Mouse (Mus musculus) large intestine, adult 2 months (tissue): ENCODE data around the gene Atp13a1. TPM values are rescaled to one million over a fixed set of nuclear protein-coding genes. Genes with fewer than 3 reads are reported as not detected.

ENCODE experiments used
- DNase-seq: peaks from one replicate; pipeline ENCODE4 v3.0.0-alpha.2; 2012; ENCODE audit warnings: low read depth, low spot score
- WGBS: fragments of 180-500 bp; shearing (Covaris S2); methylation state at CpG from one replicate; pipeline ENCODE4 v1.1.7; 2018; 5-methylcytosine and 5-hydroxymethylcytosine counted together
- polyA plus RNA-seq: library from polyadenylated mRNA; depleted of rRNA; stranded (reverse); fragments of >200 nt; gene quantifications from 2 replicates; pipeline ENCODE4 v1.2.3, GENCODE M21; 2012

Gene Atp13a1
- polyA plus RNA-seq, 1 experiment: 69.2 TPM

DNA sequence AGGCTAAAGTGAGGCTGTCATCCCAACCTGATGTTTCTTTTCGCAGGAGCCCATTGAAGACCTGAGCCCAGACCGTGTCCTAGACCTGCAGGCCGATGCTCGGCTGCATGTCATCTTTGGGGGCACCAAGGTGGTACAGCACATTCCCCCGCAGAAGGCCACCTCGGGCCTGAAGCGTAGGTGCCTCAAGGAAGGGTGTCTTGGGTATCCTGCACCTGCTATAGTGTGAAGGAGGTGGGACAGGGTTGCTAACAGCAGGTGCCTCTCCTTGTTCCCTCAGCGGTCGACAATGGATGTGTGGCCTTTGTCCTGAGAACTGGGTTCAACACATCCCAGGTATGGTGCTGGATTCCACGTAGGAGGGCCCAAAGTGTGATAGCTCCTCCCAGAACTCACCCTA lies 6.7 kb downstream of the Atp13a1 start:
- no peak for DNase-seq
- WGBS: 93% methylated on average over 10 of the region's 10 CpGs

DNA sequence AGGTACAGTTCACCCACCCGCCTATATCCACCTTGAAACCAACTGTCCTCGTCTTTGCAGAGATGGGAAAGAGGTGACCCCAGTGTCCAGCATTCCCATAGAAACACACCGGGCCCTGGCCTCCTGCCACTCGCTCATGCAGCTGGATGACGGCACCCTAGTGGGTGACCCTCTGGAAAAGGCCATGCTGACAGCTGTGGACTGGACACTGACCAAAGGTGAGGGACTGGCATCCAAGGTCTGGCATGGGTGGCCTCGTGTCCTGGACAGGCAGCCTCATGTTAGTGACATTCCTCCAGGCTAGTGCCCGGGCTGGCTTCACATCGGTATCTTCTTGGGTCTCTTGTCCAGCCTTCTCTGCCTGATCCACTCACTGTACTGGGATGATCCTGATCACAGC lies 8.3 kb downstream of the Atp13a1 start:
- no peak for DNase-seq
- 93% methylated on average over 8 of the region's 8 CpGs for WGBS

DNA sequence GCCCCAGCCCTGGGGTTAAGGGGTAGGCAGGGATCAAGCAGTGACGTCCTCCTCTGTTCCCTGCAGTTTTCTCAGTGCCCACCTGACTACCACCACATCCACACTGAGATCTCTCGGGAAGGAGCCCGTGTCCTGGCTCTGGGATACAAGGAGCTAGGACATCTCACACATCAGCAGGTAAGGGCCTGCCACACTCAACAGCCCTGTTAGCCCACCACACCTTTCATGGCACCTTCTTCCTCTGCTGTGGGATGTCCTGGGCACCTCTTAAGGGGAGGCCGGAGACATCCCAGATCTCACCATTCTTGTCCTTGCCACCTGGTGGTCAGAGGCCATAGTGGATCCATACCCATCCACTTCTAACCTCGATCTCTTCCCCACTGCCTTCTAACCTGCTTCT lies 9.0 kb downstream of the Atp13a1 start:
- 91% methylated on average over 5 of the region's 5 CpGs for WGBS

DNA sequence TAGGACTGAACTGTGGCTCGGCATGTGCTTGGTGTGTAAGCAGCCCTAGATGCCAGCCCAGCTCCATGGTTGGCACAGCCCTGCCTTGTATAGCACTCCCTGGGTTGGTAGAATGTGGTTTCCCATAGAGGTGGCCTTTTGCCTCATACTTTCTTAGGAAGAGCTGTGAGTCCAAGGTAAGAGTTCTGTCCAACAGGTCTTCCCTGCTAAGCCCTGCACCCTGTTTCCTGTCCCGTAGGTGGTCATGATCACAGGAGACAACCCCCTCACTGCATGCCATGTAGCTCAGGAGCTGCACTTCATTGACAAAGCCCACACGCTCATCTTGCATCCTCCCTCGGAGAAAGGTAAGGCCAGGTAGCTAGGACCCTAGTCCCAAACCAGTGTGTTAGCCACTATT lies 10.8 kb downstream of the Atp13a1 start:
- 95% methylated on average over 4 of the region's 4 CpGs for WGBS
- DNase-seq: no peak

More for the DNA sequence above, 9.0 kb downstream of the Atp13a1 start:
- no peak for DNase-seq

DNA sequence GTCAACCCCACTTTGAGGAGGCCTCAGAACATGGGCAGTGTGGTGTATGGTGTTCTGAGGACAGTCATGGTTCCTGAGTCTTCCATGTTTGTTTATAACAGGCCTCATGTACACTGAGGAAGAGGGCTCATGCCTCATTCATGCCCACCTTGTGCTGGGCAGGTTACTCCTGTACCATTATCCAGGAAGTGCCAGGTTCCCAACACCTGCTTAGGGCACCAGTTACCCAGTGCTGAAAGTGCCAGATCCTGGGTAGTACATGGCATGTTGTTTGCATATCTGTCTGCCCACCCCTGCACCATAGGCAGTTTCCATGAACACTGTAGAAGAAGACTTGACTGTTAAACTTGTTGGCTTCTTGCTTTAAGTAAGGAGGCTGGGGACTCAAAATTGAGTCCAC lies 11.3 kb downstream of the Atp13a1 start:
- DNase-seq: no peak

DNA sequence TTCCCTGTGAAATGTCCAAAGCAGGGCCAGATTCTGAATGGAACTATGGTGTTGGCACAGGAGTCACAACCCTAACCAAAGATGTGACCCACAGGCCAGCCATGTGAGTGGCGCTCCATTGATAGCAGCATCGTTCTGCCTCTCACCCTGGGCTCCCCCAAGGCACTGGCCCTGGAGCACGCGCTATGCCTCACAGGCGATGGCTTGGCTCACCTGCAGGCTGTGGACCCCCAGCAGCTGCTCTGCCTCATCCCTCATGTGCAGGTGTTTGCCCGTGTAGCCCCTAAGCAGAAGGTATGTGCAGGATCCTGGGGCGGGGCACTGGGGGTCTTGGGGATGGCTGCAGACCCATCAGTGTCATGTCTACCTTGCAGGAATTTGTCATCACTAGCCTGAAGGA lies 12.4 kb downstream of the Atp13a1 start:
- 95% methylated on average over 7 of the region's 7 CpGs for WGBS
- no peak for DNase-seq

DNA sequence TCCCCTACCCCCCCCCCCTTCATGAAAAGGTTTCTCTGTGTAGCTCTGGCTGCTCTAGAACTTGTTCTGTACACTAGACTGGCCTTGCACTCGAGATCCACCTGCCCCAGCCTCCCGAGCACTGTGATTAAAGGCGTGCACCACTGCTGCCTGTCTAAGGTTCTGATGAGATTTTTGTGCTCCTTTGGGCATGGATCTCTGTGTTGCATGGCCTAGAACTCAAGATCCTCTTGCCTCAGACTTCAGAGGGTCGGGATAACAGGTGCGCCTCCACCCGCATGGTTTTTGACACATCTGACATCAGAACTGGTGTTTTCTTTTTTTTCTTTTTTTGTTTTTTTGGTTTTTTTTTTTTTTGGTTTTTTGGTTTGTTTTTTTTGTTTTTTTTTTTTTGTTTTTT lies 13.6 kb downstream of the Atp13a1 start:
- DNase-seq: no peak
- WGBS: 91% methylated on average over 6 of the region's 6 CpGs

DNA sequence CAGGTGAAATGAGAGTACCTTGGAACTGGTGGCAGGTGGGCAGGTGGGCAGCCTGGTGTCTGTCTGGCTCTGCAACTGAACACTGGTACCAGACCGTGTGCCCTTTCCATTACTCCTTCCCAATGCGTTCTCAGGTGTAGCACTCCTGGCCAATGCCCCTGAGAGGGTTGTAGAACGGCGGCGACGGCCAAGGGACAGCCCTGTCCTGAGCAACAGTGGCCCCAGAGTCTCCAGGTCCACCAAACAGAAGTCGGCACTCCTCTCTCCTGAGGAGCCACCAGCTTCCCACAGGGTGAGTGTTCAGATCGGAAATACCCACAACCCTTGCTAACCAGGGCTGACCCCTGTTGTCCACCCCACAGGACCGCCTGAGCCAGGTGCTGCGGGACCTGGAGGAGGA lies 14.1 kb downstream of the Atp13a1 start:
- WGBS: 93% methylated on average over 10 of the region's 10 CpGs
- no peak for DNase-seq

DNA sequence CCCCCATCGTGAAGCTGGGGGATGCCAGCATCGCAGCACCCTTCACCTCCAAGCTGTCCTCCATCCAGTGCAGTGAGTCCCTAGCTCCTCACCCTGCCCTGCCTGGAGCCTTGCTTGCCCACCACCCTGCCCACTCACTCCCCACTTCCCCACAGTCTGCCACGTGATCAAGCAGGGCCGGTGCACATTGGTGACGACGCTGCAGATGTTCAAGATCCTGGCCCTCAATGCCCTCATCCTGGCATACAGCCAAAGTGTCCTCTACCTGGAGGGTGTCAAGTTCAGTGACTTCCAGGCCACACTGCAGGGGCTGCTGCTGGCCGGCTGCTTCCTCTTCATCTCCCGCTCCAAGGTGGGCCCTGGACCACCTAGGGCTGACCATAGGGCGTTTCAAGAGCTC lies 14.5 kb downstream of the Atp13a1 start:
- WGBS: 86% methylated on average over 9 of the region's 9 CpGs

DNA sequence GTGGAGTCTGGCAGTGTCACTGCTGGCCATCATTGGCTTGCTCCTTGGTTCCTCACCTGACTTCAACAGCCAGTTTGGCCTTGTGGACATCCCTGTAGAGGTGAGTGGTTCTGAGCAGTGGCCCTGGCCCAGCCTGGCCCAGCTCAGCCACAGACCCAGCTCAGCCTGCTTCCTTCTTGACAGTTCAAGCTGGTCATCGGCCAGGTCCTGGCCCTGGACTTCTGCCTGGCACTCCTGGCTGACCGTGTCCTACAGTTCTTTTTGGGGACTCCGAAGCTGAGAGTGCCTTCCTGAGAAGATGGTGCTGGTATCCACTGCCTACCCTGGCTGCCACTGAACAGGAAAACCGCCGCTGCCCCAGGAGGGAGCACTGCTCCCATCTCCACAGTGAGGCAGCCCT lies 16.3 kb downstream of the Atp13a1 start:
- WGBS: 94% methylated on average over 5 of the region's 5 CpGs
- DNase-seq: no peak

More for the DNA sequence above, 14.5 kb downstream of the Atp13a1 start:
- no peak for DNase-seq

DNA sequence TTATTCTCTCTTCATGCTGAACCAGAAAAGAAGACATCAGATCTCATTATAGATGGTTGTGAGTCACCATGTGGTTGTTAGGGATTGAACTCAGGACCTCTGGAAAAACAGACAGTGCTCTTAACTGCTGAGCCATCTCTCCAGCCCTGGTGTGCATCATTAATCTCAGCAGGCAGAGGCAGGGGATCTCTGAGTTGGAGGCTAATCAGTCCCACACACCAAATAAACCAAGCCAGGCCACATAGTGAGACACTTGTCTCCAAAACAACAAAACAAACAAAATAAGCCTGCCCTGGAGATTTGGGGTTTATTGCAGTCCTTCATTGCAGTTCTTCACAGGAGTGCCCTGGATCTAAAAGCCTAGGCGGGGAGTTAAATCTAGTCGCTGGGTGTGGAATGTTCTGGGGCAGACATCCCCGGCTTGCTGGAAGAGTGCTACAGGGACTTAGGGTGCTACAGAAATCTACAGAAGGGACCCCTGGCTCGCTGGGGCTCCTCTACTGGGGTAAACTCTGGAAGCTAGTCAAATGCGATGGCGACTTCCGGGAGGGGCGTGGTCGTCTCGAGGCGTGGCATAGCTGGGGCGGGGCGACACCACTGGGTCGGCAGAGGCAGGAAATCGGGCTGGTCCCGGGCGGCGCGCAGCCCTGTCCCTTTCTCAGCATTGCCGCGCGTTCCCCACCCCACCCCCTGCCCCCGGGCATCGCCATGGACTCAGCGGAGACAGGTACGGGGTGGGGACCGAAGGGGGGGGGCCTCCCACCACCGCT lies 17.3 kb downstream of the Atp13a1 start, which contains the start of gene Gmip:
Gene Gmip, plus strand, starts transcription at position 586 of the 770 bp plus-strand sequence.
- no peak for DNase-seq
- WGBS: 3% methylated on average over 28 of the region's 28 CpGs

DNA sequence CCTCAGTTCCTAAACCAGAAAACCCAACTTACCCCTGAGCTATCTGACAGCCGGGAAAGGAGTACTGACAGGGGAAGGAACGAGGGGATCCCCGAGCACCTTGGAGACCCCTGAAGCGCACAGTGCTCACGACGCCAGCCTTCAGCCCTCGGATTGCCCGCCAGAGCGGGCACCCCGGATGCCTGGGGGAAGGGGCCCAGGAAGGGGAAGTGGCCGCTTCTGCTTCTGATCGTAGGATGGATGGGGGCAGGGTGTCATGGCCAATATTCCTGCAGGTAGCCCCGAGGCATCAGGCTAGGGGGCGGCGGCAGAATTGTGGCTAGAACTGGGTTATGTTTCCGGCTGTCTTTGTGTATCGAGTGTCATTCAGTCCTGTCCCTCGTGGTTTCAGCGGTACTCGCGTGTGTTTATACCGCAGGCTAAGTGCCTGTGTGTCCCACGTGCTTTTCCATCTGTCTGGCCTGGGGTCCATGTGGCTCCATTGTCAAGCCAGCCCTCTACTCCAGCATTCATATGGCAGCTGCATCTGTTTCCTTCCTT lies 18.0 kb downstream of the Atp13a1 start:
- no peak for DNase-seq
- 0% methylated on average over 23 of the region's 23 CpGs for WGBS

DNA sequence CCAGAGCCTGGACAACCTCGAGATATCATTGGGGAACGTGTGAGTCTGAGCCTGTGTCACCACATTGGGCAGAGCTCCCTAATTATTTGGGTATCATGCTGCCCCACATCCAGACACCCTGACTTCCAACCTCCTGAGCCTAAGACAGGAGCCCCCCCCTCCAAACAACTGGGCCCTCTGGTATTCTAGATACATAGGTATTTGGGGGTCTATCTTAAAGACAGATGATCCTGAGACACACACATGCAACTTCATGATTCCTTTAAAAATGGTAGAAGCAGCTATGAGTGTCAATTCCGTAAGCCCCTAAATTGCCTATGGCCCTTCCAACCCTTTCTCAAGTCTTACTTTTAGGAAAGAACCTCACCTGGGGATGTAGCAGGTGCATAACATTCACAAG lies 18.9 kb downstream of the Atp13a1 start:
- no peak for DNase-seq
- WGBS: 81% methylated on average over 3 of the region's 3 CpGs

DNA sequence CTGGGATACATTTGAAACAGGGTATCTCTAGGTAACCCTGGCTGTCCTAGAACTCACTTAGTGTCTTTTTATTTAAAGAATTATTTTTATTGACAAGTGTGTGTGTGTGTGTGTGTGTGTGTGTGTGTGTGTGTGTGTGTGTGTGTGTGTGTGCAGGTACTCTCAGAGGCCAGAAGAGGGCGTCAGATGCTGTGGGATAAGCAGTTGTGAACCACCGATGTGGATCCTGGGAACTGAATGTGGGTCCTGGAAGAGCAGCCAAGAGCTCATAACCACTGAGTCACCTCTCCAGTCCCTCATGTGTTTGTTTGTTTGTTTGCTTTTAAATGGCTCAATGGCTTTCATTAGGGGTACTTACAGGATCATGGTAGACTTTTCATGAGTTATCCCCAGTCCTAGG lies 23.9 kb downstream of the Atp13a1 start:
- DNase-seq: no peak
- 100% methylated on average over 2 of the region's 2 CpGs for WGBS

DNA sequence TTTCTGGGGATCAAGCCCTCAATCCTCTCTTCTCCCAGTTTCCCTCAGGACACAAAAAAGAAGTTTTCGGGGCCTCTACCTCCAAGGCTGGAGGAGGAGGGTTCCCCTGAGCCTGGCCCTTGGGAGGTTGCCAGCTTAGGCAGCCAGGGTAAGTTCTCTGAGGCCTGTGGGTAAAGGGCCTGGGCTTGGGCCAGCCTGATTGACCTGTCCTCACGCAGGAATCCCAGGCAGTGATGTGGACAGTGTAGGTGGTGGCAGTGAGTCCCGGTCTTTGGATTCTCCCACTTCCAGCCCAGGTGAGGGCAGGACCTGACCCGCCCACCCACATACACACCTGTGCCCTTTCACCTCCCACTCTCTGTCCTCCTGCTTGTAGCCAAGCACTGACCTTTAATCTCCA lies 24.4 kb downstream of the Atp13a1 start:
- DNase-seq: no peak
- WGBS: 86% methylated on average over 4 of the region's 4 CpGs

DNA sequence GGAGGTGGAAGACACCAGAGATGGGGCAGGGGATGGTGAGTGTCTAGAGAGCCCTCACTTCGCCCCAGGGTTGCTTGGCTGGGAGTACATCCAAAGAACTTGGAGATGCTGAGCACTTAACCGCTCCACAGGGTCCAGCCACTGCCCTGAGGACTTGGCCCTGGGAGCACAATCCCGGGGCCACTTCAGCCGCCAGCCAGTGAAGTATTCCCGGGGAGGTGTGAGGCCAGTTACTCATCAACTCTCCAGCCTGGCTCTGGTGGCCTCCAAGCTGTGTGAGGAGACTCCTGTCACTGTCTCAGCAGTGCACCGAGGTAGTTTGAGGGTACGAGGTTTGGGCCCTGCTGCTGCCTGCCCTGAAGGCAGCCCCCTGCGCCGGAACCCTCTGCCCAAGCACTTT lies 29.5 kb downstream of the Atp13a1 start:
- no peak for DNase-seq
- 76% methylated on average over 9 of the region's 9 CpGs for WGBS

DNA sequence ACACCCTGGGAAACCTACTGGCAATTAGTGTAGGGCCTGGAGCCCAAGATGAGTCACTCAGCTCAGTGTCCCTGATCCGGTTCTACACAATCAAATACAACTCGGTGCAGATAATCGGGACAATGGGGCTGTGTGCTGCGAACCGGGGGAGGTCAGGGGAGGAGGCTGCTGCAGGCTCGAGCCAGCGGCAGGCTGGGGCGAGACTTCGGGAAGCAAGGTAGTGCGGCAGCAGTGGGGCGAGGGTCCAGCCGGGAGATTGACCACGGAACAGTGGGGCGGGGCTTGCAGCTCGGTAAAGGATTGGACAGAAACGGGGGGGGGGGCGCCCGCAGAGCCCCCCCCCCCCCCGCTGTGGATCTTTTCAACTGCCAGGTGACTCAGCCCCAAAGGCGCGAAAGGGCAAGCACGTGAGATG lies 31.0 kb downstream of the Atp13a1 start:
- WGBS: 1% methylated on average over 17 of the region's 22 CpGs
- DNase-seq: no peak

DNA sequence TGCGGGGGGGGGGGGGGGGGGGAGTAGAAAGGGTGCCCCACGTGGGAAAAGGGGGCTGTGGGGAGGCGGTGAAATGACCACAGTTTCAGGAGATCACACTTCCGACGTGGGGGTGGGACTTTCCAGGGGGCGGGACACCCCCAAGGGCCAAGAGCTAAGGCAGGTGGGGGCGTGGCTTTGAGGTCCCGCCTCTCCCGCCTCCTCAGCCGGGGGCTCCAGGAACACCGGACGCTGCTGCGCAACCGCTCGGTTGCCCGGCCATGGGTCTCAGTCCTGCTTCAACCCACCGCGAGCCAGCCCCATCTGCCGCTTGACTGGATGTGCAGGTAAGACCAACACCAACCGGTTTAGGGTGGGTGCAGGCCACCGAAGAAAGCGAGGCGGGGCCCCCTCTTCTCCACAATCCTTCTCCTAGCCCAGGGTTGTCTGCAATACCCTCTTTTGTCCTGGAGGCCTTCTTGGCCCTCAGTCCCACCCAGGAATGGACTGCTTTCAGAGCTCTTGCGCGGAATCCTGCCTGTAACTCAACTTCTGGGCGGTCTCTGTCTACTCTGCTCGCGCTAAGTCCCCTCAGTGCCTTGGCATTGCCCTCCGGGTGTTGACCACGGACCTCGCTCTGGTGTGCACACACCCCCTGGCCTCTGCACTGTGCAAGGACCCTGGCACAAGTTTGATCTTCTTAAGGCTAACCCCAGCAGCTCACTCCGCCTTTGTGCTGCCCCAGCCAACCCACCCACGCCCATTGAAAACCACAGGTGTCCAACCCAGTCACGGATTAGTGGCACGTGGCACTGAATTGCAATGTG lies 31.6 kb downstream of the Atp13a1 start, which contains the start of gene Lpar2:
Gene Lpar2, plus strand, starts transcription at position 44 of the 806 bp plus-strand sequence.
- no peak for DNase-seq
- 4% methylated on average over 30 of the region's 35 CpGs for WGBS

DNA sequence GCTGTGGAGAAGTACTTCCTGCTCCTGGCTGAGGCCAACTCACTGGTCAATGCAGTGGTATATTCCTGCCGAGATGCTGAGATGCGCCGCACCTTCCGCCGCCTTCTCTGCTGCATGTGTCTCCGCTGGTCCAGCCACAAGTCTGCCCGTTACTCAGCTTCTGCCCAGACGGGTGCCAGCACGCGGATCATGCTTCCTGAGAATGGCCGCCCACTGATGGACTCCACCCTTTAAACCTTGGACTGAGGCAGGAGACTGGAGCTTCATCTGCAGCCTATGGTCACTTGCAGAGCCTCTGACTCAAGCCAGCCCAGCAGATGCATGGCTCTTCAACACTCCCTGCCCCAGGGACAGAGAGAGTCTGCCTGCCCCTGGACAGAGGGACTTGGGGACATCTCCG lies 35.4 kb downstream of the Atp13a1 start:
- WGBS: 91% methylated on average over 12 of the region's 12 CpGs

DNA sequence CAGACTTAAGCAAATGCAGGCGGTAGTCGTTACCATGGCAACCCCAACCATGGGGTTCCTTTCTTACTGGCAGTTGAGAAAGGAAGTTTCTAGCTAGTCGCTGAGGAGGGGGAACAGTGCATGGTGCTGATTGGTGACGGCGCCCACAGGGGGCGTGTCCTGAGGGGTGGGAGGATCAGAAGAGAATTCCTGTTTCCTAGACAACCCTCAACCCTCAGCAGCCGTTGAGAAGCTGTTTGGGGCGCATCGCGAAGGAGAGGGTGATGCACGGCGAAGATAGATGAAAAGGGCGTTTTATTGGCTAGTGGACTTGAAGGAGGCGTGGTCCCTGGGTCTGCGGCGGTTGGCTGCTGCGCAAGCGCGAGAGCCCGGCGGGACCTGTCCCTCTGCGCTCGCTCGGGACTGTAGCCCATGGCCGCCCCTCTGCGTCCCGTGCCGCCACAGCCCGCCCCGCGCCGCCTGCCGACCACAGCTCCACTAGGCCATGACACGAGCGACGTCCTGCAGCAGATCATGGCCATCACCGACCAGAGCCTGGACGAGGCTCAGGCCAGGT lies 41.4 kb downstream of the Atp13a1 start, which contains the start of gene Pbx4:
Gene Pbx4, plus strand, starts transcription at position 194 of the 556 bp plus-strand sequence.
- no peak for DNase-seq
- WGBS: under 1% methylated on average over 38 of the region's 38 CpGs

More for the DNA sequence above, 35.4 kb downstream of the Atp13a1 start:
- no peak for DNase-seq
